Mouse (Mus musculus) kidney, adult 2 months (tissue): ENCODE data around the gene Col13a1.

Experiments used
- CTCF ChIP-seq: fragments of 200-500 bp; conservative IDR thresholded peaks from 2 replicates; pipeline ENCODE4 v1.5.1; 2011; ENCODE audit warnings: low read depth, mild to moderate bottlenecking, control low read depth, low read length, moderate library complexity, mixed read lengths; ENCODE audit not compliant: insufficient read depth, insufficient read length
- POLR2A ChIP-seq: fragments of 200-500 bp; IDR thresholded peaks from one replicate; pipeline ENCODE4 v1.6.1; 2011; ENCODE audit warnings: low read depth, low read length, control low read depth

GRCm38 (mm10) chr10:61919496-61919895 lies 59.4 kb downstream of the Col13a1 start:
- TF ChIP-seq POLR2A (no peak), CTCF (no peak)
